Mouse (Mus musculus): Measurements from ENCODE around the gene Mfsd14a. TPM values are rescaled to one million over a fixed set of nuclear protein-coding genes. Genes with fewer than 3 reads are reported as not detected.
A peak's percentile ranks its signal among the peaks of the same experiment; 100 is the strongest.
"Not testable (repeated sequence)": the region's sequence is repeated elsewhere in the genome, so short reads cannot be mapped to it uniquely, and the experiment has no call there.

The Mfsd14a gene
- total RNA-seq, 1 experiment = 117 TPM

DNA sequence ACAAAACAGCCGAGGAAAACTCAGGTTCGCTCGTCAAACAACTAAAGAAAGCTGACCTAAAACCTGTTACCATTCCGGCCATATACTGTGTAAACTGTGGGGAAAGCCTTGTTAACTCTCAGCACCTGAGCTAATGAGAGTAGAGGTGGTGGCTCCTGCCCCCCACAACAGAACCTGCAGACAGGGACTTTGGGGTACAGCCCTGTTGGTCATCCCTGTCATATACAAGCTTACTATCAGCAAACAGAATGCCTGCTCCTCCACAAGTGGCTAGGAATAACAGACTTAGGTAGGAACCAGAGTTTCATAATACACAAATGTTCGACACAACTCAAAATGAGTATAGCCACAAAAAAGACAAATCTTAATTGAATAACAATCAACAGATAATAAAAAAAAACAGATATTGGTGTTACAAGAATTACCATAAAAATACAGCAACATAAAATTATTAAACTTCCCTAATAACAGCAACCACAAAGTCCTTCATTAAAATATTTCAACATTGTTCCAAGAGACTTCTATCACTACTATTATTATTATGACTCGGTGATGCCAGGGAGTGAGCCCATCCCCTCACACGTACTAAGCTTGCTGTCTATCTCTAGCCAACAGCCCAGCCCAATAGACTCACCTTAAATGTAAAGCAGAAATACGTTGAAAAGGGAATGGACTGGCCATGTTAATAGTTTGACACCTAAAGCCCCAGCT, 32.6 kb upstream of the Mfsd14a start:
- Histone ChIP-seq H3K4me1 (ENCODE audit: control insufficient read depth in 2 of 2, insufficient read depth in 2 of 2, low read length in 2 of 2, poor library complexity in 1 of 2) (0 out of 4 replicates have a peak, but pooled peaks cover 0 to 2% of the 10 kb centered on the region in 2 experiments), H3K27ac (ENCODE audit: insufficient read depth, low read depth, low read length, poor library complexity, severe bottlenecking) (no peak overlapping the region), H3K4me3 (ENCODE audit: insufficient read depth in 1 of 2, low read depth in 1 of 2, low read length in 2 of 2, poor library complexity in 1 of 2, severe bottlenecking in 1 of 2) (no peak overlapping the region), H3K9me3 (ENCODE audit: control insufficient read depth, insufficient read depth, low read depth, low read length) (no peaks in the 10 kb centered on the region), H3K9ac (ENCODE audit: insufficient read depth, low read depth, low read length, poor library complexity, severe bottlenecking) (no peak overlapping the region), H3K36me3 (ENCODE audit: control insufficient read depth, insufficient read depth, low read length, poor library complexity, severe bottlenecking) (no peaks in the 10 kb centered on the region)
- no peak for DNase-seq (ENCODE audit: low read depth, low spot score)
- TF ChIP-seq MAFK (IDR thresholded peaks at IDR 0.05; ENCODE audit: insufficient read depth, low read depth, low read length) = no peak
- no peak for TF ChIP-seq ZNF384 (IDR thresholded peaks at IDR 0.05; ENCODE audit: low read depth, low read length)
- TF ChIP-seq ZC3H11A (IDR thresholded peaks at IDR 0.05; ENCODE audit: borderline replicate concordance, low read depth, low read length) = no peak
- no peak for TF ChIP-seq HCFC1 (IDR thresholded peaks at IDR 0.05; ENCODE audit: borderline replicate concordance, insufficient read depth, low read length)
- TF ChIP-seq CHD2 (IDR thresholded peaks at IDR 0.05; ENCODE audit: low read depth, low read length) = no peak
- in situ Hi-C loops (cut with MboI; ENCODE audit: low sequenced_read_pairs in 2 of 2, unreplicated experiment in 2 of 2) = no loop called here

DNA sequence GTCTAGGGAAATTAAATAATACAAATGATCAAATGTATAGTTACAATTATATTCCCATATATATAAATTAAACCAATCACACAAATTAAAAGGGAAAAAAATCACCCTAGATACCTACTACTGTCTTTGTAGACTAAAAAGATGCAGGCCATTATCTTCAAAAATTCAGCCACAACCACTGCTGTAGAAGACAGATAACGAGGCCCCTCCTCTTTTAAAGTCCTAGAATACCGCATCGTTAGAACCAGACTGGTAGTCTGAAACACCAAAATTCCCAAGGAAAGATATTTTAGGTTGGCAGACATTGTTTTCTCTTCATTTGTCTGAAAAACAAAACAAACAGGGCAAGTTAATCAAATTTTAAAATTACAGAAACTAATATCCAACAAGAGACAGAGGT, 31.8 kb upstream of the Mfsd14a start:
- Histone ChIP-seq H3K27ac (ENCODE audit: insufficient read depth, low read depth, low read length, poor library complexity, severe bottlenecking) (no peak overlapping the region), H3K9ac (ENCODE audit: insufficient read depth, low read depth, low read length, poor library complexity, severe bottlenecking) (no peak overlapping the region), H3K4me1 (ENCODE audit: control insufficient read depth in 2 of 2, insufficient read depth in 2 of 2, low read length in 2 of 2, poor library complexity in 1 of 2) (0 out of 4 replicates have a peak, but pooled peaks cover 0 to 2% of the 10 kb centered on the region in 2 experiments), H3K9me3 (ENCODE audit: control insufficient read depth, insufficient read depth, low read depth, low read length) (no peaks in the 10 kb centered on the region), H3K4me3 (ENCODE audit: insufficient read depth in 1 of 2, low read depth in 1 of 2, low read length in 2 of 2, poor library complexity in 1 of 2, severe bottlenecking in 1 of 2) (no peak overlapping the region), H3K36me3 (ENCODE audit: control insufficient read depth, insufficient read depth, low read length, poor library complexity, severe bottlenecking) (no peaks in the 10 kb centered on the region)
- TF ChIP-seq ZNF384 (IDR thresholded peaks at IDR 0.05; ENCODE audit: low read depth, low read length) (no peak), CHD2 (IDR thresholded peaks at IDR 0.05; ENCODE audit: low read depth, low read length) (no peak), ZC3H11A (IDR thresholded peaks at IDR 0.05; ENCODE audit: borderline replicate concordance, low read depth, low read length) (no peak), MAFK (IDR thresholded peaks at IDR 0.05; ENCODE audit: insufficient read depth, low read depth, low read length) (no peak), HCFC1 (IDR thresholded peaks at IDR 0.05; ENCODE audit: borderline replicate concordance, insufficient read depth, low read length) (no peak)
- DNase-seq (ENCODE audit: low read depth, low spot score) = no peak
- in situ Hi-C loops (cut with MboI; ENCODE audit: low sequenced_read_pairs in 2 of 2, unreplicated experiment in 2 of 2) = no loop called here

DNA sequence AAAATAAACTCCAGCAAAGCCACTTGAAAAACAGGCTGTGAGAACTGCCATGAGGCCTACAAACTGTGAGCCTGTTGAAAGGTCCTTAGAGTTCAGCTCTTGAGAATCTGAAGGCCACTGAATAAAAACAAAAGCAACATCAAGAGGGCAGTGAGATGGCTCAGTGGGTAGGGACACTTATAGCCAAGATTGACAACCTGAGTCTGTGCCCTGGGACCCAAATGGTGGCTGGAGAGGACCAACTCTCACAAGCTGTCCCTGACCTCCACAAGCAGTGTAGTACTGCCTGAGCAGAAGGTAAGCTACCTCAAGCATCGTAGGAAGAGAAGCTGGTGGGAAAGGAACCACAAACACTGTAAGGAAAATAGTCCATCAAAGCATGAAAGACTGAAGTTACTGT, 18.7 kb upstream of the Mfsd14a start, which contains the start of gene Gm43191:
Gm43191 (minus strand) TSS at position 101 of the 400 bp plus-strand sequence.
- H3K4me3 ChIP-seq (ENCODE audit: insufficient read depth in 1 of 2, low read depth in 1 of 2, low read length in 2 of 2, poor library complexity in 1 of 2, severe bottlenecking in 1 of 2) = no peak within 1 kb of the TSS
- H3K27ac ChIP-seq (ENCODE audit: insufficient read depth, low read depth, low read length, poor library complexity, severe bottlenecking) = no peak within 1 kb of the TSS
- no peak for TF ChIP-seq HCFC1 (IDR thresholded peaks at IDR 0.05; ENCODE audit: borderline replicate concordance, insufficient read depth, low read length)
- no peaks in the 10 kb centered on the region for H3K4me1 ChIP-seq (ENCODE audit: control insufficient read depth in 2 of 2, insufficient read depth in 2 of 2, low read length in 2 of 2, poor library complexity in 1 of 2)
- no peak for DNase-seq (ENCODE audit: low read depth, low spot score)
- H3K36me3 ChIP-seq (ENCODE audit: control insufficient read depth, insufficient read depth, low read length, poor library complexity, severe bottlenecking) = no peaks in the 10 kb centered on the region
- no peak within 1 kb of the TSS for H3K9ac ChIP-seq (ENCODE audit: insufficient read depth, low read depth, low read length, poor library complexity, severe bottlenecking)
- H3K9me3 ChIP-seq (ENCODE audit: control insufficient read depth, insufficient read depth, low read depth, low read length) = no peaks in the 10 kb centered on the region
- in situ Hi-C loops (cut with MboI; ENCODE audit: low sequenced_read_pairs in 2 of 2, unreplicated experiment in 2 of 2) = no loop called here

DNA sequence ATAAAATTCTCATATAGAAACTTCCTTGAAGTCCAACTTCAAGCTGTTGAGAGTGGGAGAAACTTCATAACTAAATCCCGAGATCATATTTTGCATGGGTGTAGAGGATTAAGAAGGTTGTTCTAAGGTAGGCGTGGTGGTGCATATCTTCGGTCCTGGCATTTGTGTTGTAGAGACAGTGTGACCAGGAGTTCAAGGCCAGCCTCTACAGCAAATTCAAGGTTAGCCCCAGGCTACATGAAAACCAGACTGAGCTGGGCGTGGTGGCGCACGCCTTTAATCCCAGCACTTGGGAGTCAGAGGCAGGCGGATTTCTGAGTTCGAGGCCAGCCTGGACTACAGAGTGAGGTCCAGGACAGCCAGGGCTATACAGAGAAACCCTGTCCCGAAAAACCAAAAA, 1.8 kb upstream of the Mfsd14a start:
- peaks cover 10 to 11% of the 10 kb centered on the region in 2 experiments for H3K4me1 ChIP-seq (ENCODE audit: control insufficient read depth in 2 of 2, insufficient read depth in 2 of 2, low read length in 2 of 2, poor library complexity in 1 of 2)
- DNase-seq (ENCODE audit: low read depth, low spot score); H3K4me3 ChIP-seq (ENCODE audit: insufficient read depth in 1 of 2, low read depth in 1 of 2, low read length in 2 of 2, poor library complexity in 1 of 2, severe bottlenecking in 1 of 2); in situ Hi-C loops (cut with MboI; ENCODE audit: low sequenced_read_pairs in 2 of 2, unreplicated experiment in 2 of 2); H3K9me3 ChIP-seq (ENCODE audit: control insufficient read depth, insufficient read depth, low read depth, low read length); H3K9ac ChIP-seq (ENCODE audit: insufficient read depth, low read depth, low read length, poor library complexity, severe bottlenecking); H3K36me3 ChIP-seq (ENCODE audit: control insufficient read depth, insufficient read depth, low read length, poor library complexity, severe bottlenecking); H3K27ac ChIP-seq (ENCODE audit: insufficient read depth, low read depth, low read length, poor library complexity, severe bottlenecking): not testable (repeated sequence)

DNA sequence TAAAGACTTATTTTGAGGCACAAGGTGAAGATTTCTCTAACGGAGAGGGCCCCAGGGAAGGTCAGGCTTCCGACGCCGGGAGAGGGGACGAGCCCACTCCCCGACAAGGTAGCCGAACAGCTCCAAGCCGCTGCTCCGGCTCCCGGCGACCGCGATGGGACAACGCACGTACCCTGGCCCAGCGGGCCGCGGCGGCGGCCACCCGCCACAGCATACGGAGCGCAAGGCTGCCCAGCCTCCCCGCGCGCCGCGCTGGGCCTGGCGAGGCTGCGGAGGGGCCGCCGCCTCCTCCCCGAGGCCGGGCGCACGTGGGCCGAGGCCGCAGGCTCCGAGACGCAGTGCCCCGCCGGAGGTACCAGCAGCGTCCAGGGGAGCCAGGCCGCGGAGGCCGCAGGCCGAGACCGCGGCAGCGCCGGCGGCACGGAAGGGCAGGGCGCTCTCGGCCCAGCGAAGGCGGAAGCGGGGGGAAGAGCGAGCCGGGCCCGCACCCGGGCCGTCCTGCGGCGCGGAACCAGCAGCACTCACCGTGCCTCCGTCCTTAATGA, 535 bp downstream of the Mfsd14a start:
- peak overlapping the region; percentile 93 to 97 for H3K4me3 ChIP-seq (ENCODE audit: insufficient read depth in 1 of 2, low read depth in 1 of 2, low read length in 2 of 2, poor library complexity in 1 of 2, severe bottlenecking in 1 of 2)
- no peaks in the 10 kb centered on the region for H3K9me3 ChIP-seq (ENCODE audit: control insufficient read depth, insufficient read depth, low read depth, low read length)
- TF ChIP-seq ZNF384 (IDR thresholded peaks at IDR 0.05; ENCODE audit: low read depth, low read length) (no peak), CHD2 (IDR thresholded peaks at IDR 0.05; ENCODE audit: low read depth, low read length) (no peak), ZC3H11A (IDR thresholded peaks at IDR 0.05; ENCODE audit: borderline replicate concordance, low read depth, low read length) (no peak), MAFK (IDR thresholded peaks at IDR 0.05; ENCODE audit: insufficient read depth, low read depth, low read length) (no peak), HCFC1 (IDR thresholded peaks at IDR 0.05; ENCODE audit: borderline replicate concordance, insufficient read depth, low read length) (no peak)
- H3K9ac ChIP-seq (ENCODE audit: insufficient read depth, low read depth, low read length, poor library complexity, severe bottlenecking) = peak overlapping the region; percentile 98
- DNase-seq (ENCODE audit: low read depth, low spot score) = no peak
- H3K4me1 ChIP-seq (ENCODE audit: control insufficient read depth in 2 of 2, insufficient read depth in 2 of 2, low read length in 2 of 2, poor library complexity in 1 of 2) = peaks cover 12 to 24% of the 10 kb centered on the region in 2 experiments
- in situ Hi-C loops (cut with MboI; ENCODE audit: low sequenced_read_pairs in 2 of 2, unreplicated experiment in 2 of 2) = no loop called here
- H3K36me3 ChIP-seq (ENCODE audit: control insufficient read depth, insufficient read depth, low read length, poor library complexity, severe bottlenecking) = no peaks in the 10 kb centered on the region
- peak overlapping the region; percentile 82 for H3K27ac ChIP-seq (ENCODE audit: insufficient read depth, low read depth, low read length, poor library complexity, severe bottlenecking)
